Mouse (Mus musculus): ENCODE results near the gene Slc22a23. TPM values are rescaled to one million over a fixed set of nuclear protein-coding genes. Genes with fewer than 3 reads are reported as not detected.

Slc22a23 gene
- total RNA-seq, 2 experiments from 2014 or later = 96.1 to 177 TPM

DNA sequence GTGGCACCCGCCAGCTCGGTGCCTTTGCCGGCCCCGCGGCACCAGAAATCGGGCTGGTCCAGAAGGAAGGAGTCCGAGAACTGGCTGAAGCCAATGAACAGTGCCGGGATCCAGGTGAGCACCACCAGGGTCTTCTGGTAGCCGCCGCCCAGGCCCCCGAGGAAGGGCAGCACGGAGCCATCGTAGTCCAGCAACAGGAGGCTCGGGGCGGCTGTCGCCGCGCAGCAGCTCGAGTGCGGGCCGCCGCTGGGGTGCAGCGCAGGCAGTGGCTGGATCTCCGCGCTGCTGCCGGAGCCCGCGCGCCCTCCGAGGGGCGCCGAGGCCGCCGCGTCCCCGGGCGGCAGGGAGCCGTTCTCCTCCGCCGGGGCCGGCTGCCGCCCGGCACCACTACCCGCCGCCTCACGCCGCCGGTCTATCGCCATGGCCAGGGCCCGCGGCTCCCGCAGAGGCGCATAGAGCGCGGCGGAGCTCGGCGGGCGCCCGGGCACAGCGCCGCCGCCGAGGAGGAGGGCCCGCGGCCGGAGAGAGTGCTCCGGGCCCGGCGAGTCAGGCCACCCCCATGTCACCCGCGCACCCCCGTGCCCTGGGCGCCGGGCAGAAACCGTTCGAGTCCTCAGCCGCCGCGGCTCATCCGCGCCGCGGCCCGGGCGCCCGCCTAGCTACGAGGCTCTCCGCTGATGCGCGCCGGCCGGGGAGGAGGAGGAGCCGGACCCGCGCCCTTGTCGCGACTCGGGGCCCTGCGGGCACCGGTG, 430 bp downstream of the Slc22a23 start:
- no peak; the same call in 1 of the 2 replicates for ATAC-seq (replicated peaks; ENCODE audit: low FRiP score, poor library complexity, severe bottlenecking)

DNA sequence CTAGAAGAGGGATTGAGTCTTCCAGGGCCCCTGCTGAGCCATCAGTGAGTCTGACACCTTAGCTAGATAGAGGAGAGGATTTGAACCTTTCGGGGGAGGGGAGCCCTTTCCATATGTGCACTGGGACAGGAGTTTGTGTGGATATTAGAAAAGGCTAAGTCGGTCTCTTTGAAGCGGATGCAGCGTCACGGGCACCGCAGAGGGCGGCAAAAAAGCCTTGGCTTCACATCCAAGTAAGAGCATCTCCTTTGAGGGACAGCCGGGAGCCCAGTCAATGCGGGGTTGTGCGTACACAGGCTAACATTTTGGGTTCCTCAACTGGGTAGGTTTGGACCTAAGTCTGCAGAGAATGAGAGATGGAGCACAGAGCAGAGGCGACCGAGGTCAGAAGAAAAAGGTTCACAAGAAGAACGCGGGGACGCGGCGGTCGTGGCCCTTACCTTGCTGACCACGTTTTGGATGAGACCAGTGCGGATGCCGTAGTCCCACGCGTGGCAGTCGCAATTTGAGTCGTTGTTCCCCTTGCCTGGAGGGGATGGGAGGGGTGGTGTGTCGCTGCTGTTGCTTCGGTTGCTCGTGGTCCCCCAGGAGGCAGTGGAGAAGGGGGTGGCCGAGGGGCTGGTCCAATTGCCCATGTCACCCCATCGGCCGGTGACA, 1.1 kb downstream of the Slc22a23 start:
- peak; percentile 27 for ATAC-seq (replicated peaks; ENCODE audit: low FRiP score, poor library complexity, severe bottlenecking)

DNA sequence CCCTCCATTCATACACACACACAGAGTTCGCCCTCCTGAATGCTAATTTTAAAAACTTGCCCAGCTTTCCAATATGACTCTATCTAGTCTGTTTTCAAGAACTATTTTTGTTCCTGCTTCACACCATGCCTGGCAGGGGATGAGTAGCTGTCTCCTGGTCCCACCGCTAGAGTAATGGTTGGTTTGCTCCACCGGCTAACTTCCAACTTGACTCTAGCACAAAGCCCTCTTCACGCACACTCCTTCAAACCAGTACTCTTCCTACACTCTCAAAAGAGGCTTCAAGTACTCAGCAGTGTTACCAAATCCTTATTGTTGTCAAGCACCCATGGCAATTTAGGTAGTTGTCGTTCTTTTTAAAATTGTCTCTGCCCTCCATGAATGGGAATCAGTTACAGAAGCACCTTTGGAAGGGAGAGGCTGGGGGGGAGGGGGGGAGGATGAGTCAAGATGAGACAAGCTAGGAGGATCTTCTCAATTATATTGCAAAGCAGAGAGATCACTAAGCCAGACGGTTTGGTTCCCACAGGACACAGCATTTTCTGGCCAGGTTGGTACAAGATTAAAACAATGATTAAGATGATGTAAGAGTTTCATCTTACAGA, 2.6 kb downstream of the Slc22a23 start:
- ATAC-seq (replicated peaks; ENCODE audit: low FRiP score, poor library complexity, severe bottlenecking) = no peak

DNA sequence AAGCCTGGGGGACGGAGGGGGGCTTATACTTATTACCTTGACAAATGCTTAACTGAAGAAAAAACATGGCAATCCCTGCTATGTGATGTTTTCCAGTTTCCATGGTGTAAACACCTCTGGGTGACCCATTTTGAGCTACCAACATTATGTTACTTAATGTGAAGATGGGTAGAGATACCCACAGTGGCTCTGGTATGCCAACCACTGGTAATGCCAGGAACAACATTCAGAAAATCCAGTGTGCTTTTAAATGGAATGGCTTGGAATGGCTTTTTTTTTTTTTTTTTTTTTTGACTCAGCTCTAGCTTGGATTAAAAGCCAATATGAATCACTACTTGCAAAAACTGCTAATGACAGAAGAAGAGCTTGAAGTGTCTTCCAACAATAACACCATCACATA, 8.1 kb downstream of the Slc22a23 start:
- ATAC-seq (replicated peaks; ENCODE audit: low FRiP score, poor library complexity, severe bottlenecking) = no peak

DNA sequence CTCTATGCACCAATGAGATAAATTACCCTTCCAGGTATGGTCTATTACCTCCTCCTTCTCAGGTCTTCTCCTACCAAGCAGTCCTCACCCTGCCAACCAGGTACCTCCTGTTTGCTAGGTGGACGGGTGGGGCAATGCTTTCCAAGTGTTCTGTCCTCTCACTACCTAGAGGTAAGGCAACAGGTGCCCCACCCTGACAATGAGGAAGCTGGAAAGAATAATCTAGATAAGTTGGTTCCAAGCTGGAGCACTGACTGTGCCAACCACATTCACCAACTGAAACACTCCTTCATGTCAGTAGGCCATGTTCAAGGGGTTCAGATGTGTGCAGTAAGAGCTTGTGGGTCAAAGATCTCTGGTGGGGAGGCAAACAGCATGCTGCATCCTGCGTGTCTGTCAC, 10.1 kb downstream of the Slc22a23 start:
- no peak for ATAC-seq (replicated peaks; ENCODE audit: low FRiP score, poor library complexity, severe bottlenecking)

DNA sequence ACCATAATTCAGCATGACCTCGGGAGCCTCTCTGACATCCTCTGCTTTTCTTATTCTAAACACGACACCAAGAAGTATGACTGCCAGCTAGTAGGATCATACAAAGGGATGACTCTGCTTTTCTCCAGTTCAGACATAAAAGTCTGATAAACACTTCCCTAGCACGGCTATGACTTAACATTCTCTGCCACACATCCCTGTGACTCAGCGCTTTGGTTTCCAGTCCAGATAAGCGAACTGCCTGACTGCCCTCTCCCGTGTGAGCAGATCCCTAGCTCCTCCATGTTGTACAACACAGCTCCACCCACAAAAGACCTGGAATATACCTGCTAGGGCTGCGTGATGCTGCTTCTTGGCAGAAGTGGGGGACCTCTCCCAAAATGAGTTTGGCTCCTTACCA, 12.2 kb downstream of the Slc22a23 start:
- ATAC-seq (replicated peaks; ENCODE audit: low FRiP score, poor library complexity, severe bottlenecking) = peak; percentile 76

DNA sequence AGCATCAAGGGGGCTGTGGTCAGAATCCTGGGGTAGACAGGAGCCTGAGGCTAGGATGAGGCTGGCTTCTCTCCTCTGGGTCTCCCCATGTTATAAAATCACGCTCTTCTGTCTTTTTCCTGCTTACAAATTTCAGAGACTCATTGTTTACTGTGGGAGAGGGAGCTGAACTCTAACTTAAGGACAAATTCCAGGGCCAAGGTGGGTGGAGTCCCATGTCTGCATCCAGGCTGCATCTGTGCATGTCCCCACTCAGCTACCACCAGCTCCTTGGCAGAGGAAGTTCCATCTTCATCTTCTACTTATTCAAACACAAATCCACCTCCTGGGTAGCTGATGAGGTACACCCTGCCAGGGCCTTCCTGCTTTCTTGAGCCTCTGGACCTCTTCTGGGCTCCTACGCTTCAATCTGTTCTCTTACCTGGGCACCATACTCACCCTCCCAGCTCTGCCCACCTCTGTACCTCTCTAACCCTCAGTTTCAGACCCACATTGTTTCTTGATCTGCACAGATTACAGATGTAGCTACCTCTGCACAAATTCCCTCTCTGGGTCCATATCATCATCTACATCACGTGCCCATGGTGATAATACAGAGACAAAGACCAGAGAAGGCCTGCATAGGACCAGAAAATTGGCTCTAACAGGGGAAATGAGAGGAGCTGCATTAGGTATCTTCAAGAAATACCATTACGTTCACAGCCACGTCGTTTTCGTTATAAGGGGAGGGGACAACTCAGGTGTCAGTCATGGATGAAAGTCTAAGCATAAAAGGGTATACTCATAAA, 13.4 kb downstream of the Slc22a23 start:
- ATAC-seq (replicated peaks; ENCODE audit: low FRiP score, poor library complexity, severe bottlenecking) = no peak

DNA sequence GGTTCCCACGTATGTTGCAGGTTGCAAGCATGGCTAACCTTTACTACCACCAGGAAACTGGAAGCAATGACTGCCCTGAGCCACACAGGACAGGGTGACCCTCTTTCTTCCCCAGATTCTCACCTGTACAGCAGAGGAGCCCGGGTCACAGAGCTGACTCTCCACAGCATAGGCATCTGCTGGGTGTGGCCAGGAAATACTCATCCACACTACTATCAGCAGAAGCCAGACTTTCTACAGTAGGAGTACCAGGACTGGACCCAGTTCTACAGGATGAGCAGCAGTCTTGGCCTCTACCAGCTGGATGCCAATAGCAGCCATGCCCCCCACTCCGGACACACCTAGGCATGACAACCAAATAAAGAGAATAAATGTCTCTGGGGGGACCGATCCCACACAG, 15.4 kb downstream of the Slc22a23 start:
- peak; percentile 76 for ATAC-seq (replicated peaks; ENCODE audit: low FRiP score, poor library complexity, severe bottlenecking)

DNA sequence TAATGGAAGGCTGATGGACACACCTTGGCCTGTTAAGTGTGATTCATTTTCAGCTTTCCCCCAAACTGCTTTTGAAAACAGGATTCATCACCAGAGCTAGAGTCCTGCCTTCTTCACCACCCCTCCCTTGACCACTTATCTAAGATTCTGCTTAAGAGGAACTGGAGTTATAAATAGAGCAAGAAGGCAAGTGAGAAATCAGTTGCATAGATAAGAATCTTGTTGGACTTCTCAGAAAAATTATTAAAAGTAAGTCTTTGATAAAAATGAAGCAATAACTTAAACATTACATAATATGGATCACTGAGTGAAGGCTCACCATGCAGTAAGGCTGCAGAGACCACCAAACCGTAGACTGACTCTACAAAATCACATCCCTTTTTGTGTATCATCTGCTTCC, 18.0 kb downstream of the Slc22a23 start:
- ATAC-seq (replicated peaks; ENCODE audit: low FRiP score, poor library complexity, severe bottlenecking) = no peak

DNA sequence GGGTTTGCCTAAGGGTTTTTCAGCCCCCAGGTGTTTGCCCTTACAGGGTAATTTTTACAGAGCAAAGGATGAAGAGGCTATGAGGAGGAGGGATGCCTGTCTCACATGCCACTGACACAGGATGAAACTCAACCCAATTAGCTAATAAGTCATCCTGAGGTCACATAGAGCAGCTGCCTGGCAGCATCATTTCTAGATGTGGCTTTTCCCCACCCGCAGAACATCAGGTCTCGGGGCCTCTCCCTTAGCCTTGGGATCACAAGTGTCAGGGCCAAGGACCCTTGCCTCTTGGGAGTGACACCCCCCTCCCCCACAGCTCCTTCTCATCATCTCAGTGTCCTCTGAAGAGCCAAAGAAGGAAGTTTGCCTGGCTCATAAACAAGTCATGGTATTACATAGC, 21.6 kb downstream of the Slc22a23 start:
- ATAC-seq (replicated peaks; ENCODE audit: low FRiP score, poor library complexity, severe bottlenecking) = no peak

DNA sequence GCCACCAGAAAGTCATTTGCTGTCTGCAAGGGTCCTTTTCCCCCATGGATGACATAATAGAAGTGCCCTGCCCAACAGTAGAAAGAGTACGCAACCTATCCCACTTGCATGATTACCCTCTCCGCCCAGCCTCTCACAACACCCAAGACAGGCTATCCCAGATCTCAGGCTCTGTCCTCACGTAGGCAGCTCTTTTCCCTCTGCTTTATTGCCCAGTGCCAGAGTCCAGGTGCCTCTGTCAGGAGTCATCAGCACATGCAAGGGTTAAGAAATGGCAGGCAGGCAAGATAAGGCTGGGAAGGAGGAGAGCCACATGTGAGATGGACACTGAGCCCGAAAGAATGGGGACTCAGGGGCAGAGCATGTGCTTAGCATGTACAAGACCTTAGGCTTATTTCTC, 24.5 kb downstream of the Slc22a23 start:
- no peak for ATAC-seq (replicated peaks; ENCODE audit: low FRiP score, poor library complexity, severe bottlenecking)

DNA sequence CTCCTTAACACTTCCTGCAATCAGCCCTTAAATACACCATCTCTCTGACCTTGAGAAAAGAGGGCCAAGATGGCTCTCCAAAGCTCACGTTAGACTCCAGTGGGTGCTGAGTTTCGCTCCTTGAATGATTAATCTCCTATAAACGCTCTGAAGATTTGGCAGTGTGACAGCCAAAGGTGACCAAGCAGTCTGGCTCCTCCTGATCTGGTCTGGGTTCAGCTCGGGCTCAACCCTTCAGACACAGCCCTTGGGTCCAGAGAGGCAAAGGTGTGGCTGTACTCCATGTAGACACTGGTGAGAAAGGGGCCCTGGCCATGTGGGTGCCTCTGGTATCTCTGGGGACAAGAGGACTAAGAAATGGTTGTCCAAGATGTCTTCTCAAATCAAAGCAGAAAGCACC, 27.9 kb downstream of the Slc22a23 start:
- ATAC-seq (replicated peaks; ENCODE audit: low FRiP score, poor library complexity, severe bottlenecking) = peak; percentile 86

DNA sequence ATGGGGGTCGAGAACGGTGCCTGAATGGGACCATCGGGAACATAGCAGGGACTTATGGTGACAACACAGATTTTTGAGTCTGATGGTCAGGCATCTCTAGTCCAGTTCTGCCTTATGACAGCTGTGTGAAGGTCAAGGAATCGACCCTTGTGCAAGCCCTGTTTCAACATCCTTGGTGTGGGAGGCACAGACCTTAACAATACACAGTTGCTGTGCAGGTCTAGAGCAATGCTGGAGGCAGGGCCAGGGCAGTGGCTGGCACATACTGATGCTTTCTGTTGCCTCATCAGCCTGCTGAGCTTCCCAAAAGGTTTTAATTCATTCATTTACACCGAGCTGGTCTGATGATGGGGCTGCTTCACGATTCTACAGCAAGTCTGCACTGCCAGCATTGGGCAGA, 28.5 kb downstream of the Slc22a23 start:
- ATAC-seq (replicated peaks; ENCODE audit: low FRiP score, poor library complexity, severe bottlenecking) = peak; percentile 11

DNA sequence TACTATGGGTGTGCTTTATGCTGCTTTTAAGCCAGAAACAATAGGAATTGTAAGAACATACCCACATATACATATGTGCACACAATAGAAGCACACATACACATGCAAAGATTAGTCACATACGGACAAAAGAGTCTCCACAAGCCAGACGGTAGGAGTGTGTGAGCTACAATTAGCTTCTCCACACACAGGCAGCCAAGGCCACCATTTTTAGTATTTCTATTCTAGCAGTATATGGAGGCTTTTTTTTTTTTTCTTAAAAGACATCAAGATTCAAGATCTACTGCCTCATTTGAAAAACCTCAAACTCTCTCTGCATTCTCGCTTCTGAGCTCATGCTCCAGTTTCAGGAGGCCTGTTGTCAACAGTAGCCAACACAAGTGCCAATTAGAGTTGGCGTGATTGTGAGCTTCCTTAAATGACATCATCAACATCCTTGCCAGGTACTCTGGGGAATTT, 31.9 kb downstream of the Slc22a23 start:
- no peak for ATAC-seq (replicated peaks; ENCODE audit: low FRiP score, poor library complexity, severe bottlenecking)

DNA sequence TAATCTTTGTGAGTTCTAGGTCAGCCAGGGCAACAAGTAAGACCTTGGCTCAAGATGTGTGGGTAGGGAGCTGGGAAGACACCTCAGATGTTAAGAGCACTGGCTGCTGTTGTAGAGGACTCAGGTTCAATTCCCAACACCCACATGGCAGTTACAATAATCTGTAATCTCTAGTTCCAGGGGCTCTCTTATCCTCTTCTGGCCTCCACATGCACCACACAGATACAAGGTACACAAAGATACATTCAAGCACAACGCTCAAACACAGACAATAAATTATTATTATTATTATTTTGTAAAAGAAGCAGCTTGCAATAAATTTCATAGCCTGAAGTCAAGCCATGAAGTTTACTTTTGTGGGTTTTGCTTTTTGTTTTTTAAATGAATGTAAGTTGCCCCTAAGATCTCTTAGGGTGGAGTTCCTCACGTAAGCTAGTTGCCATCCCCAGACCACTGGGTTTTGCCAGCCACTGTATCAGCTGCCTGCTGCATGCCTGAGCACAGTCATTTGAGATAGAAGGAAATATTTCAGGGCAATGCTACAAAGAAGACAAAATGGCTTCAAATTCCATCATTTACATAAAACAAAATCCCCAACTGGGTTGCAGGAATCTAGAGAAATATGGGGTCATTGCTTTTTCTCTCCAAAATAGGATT, 32.5 kb downstream of the Slc22a23 start:
- peak; percentile 28; the same call in 1 of the 2 replicates for ATAC-seq (replicated peaks; ENCODE audit: low FRiP score, poor library complexity, severe bottlenecking)

DNA sequence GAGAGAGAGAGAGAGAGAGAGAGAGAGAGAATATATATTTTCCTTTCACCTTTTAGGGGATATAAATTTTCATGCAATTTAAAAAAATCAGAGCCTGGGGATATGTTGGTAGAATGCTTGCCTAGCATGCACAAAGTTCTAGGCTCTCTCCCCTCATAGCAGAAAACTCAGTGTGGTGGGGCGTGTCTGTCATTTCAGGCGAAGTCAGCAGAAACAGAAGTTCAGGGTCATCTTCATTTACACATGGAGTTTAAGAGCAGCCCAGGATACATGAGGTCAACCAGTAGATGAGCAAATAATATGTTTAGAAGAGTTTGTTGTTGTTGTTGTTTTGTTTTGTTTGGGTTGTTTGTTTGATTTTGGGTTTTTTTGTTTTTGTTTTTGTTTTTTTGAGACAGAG, 33.4 kb downstream of the Slc22a23 start:
- peak; percentile 64 for ATAC-seq (replicated peaks; ENCODE audit: low FRiP score, poor library complexity, severe bottlenecking)

DNA sequence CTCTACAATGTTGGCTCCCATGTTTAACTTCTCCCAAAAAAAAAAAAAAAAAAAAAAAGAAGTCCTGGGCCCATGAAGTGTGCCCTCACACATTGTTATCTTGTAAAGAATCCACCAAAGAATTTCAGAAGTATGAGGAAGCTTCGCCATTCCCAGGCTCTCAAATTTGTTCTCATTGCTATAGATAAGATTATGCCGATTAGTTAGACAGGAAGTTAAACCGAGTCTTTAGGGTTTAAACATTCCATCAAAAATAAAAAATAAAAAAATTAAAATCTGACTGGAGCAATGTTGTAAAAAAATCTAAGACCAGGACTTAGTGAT, 36.4 kb downstream of the Slc22a23 start:
- no peak for ATAC-seq (replicated peaks; ENCODE audit: low FRiP score, poor library complexity, severe bottlenecking)

DNA sequence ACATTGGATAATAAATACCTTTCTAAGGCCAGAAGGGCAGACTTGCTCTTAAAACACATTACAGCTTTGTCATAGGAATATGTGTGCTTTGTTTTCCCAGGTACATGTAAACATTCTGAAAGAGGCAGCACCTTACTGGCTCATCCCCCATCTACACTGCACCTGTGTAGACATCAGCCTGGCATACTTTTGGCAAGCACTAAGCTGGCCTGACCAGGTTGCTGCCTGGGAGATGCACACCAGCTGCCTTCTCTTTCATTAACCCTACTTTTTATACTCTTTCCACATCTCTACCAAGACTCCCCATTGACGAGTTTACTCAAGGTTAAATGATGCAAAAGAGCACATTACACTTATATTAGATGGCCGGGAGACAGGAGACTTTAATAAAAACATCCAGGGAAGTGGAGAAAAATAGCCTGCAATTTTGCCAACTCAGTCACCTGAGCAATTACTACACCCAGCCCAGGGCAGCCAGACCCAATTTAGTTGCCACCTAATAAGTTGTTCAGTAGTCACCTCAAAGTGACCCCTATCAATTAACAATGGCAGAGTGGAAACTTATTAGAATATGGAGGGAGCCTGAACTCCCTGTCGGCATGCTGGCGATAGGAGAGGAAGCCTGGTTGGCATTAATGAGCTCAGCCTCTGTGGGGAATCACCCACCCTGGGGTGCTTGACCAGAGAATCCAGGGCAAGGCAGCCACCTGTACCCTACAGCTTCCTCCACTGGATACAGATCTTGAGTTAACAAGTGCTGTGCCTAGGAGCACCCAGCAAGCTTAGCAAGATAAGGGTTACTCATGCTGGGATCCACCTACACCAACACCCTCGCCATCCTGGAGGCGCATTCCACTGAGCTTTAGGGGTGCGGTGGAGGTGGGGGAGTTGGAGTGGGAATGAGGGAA, 37.0 kb downstream of the Slc22a23 start:
- peak; percentile 27; the same call in 1 of the 2 replicates for ATAC-seq (replicated peaks; ENCODE audit: low FRiP score, poor library complexity, severe bottlenecking)

All from erythroblast, adult 5-6 weeks (primary cell).